ENCODE assay signal across 10 mouse cellular contexts in genomic region chr11:83454548-83454947, GRCm38 (mm10). TPM values are rescaled to one million over a fixed set of nuclear protein-coding genes. Genes with fewer than 3 reads are reported as not detected.
DNase-seq lines count a peak whose midpoint lies in the region; ATAC-seq and TF ChIP-seq lines count a peak whose summit lies in the region.
"Had no signal": no experiment of that assay in that cellular context is flagged by ENCODE, and none has a peak within 500 bp of the region (broad histone marks: within the 10 kb centered on the region; RNA-seq: fewer than 3 reads in every experiment).

No protein-coding gene starts in this region.

- H3K27ac ChIP-seq in spleen, adult 2 months (ENCODE audit: insufficient read depth, low read length) = 0 out of 2 replicates have a peak overlapping the region, but pooled peaks have one; percentile 37
- peak overlapping the region; percentile 36 for H3K27ac ChIP-seq in heart, postnatal 0 days (ENCODE audit: low read depth)
- no peak overlapping the region for H3K27ac ChIP-seq in liver, embryonic 16.5 days (ENCODE audit: low read length)
- no peak overlapping the region for H3K27ac ChIP-seq in left cerebral cortex, adult 2 months
- no peak overlapping the region for H3K27ac ChIP-seq in midbrain, embryonic 13.5 days

- 6% methylated on average over 4 of the region's 4 CpGs for WGBS in spleen, adult 2 months
- WGBS in heart, postnatal 0 days = 6% methylated on average over 4 of the region's 4 CpGs
- 4% methylated on average over 4 of the region's 4 CpGs for WGBS in liver, embryonic 16.5 days (ENCODE audit: insufficient replicate concordance)
- WGBS in midbrain, embryonic 13.5 days = 43% methylated on average over 4 of the region's 4 CpGs

- TF ChIP-seq CTCF in spleen, adult 2 months (IDR thresholded peaks at IDR 0.05; ENCODE audit: extremely low read depth, insufficient read depth, insufficient read length, insufficient replicate concordance) = no peak
- no peak for TF ChIP-seq CTCF in heart, postnatal 0 days (IDR thresholded peaks at IDR 0.05; ENCODE audit: low read depth)
- no peak for TF ChIP-seq CTCF in left cerebral cortex, adult 2 months (IDR thresholded peaks at IDR 0.05)

- H3K9me3 ChIP-seq in heart, postnatal 0 days (replicated peaks; ENCODE audit: control insufficient read depth, low read length) = no peaks in the 10 kb centered on the region
- no peaks in the 10 kb centered on the region for H3K9me3 ChIP-seq in liver, embryonic 16.5 days (replicated peaks; ENCODE audit: control insufficient read depth, low read length)
- no peaks in the 10 kb centered on the region for H3K9me3 ChIP-seq in midbrain, embryonic 13.5 days

- no peaks in the 10 kb centered on the region for H3K4me1 ChIP-seq in spleen, adult 2 months (ENCODE audit: control insufficient read depth, insufficient read depth, insufficient read length)
- H3K4me1 ChIP-seq in heart, postnatal 0 days (ENCODE audit: control insufficient read depth, insufficient read depth) = peaks cover 28% of the 10 kb centered on the region
- peaks cover 11% of the 10 kb centered on the region for H3K4me1 ChIP-seq in liver, embryonic 16.5 days (ENCODE audit: control insufficient read depth, low read depth, low read length)
- peaks cover 14% of the 10 kb centered on the region for H3K4me1 ChIP-seq in midbrain, embryonic 13.5 days (replicated peaks)

- H3K36me3 ChIP-seq in spleen, adult 2 months (ENCODE audit: control insufficient read depth, insufficient read depth, low read length) = no peaks in the 10 kb centered on the region
- no peaks in the 10 kb centered on the region for H3K36me3 ChIP-seq in heart, postnatal 0 days (replicated peaks; ENCODE audit: control insufficient read depth, insufficient read depth, low read length)
- no peaks in the 10 kb centered on the region for H3K36me3 ChIP-seq in liver, embryonic 16.5 days (ENCODE audit: control insufficient read depth, insufficient read depth)
- no peaks in the 10 kb centered on the region for H3K36me3 ChIP-seq in midbrain, embryonic 13.5 days

- TF ChIP-seq POLR2A in spleen, adult 2 months (IDR thresholded peaks at IDR 0.05; ENCODE audit: low read depth, low read length) = no peak

- no peaks in the 10 kb centered on the region for H3K27me3 ChIP-seq in spleen, adult 2 months (ENCODE audit: control insufficient read depth, insufficient read depth, low read length)
- H3K27me3 ChIP-seq in heart, postnatal 0 days (ENCODE audit: control insufficient read depth, insufficient read depth, low read length) = no peaks in the 10 kb centered on the region
- H3K27me3 ChIP-seq in liver, embryonic 16.5 days (ENCODE audit: control insufficient read depth, insufficient read depth, low read depth, low read length) = no peaks in the 10 kb centered on the region
- H3K27me3 ChIP-seq in midbrain, embryonic 13.5 days = 0 out of 2 replicates have a peak, but pooled peaks cover 6% of the 10 kb centered on the region

- no peak overlapping the region for H3K4me3 ChIP-seq in spleen, adult 2 months (ENCODE audit: extremely low read depth, insufficient read depth, insufficient read length)
- H3K4me3 ChIP-seq in heart, postnatal 0 days (ENCODE audit: low read depth, low read length) = no peak overlapping the region
- no peak overlapping the region for H3K4me3 ChIP-seq in liver, embryonic 16.5 days (ENCODE audit: low read depth, low read length)
- no peak overlapping the region for H3K4me3 ChIP-seq in left cerebral cortex, adult 2 months
- H3K4me3 ChIP-seq in midbrain, embryonic 13.5 days (replicated peaks) = no peak overlapping the region

- DNase-seq in spleen, adult 2 months (ENCODE audit: low read depth in 1 of 2, low spot score in 2 of 2) = no peak
- DNase-seq in spleen, postnatal 36 days (ENCODE audit: low spot score in 2 of 2) = no peak
- DNase-seq in heart, postnatal 0 days (ENCODE audit: low spot score) = peak; percentile 46
- no peak for DNase-seq in left cerebral cortex, adult 2 months (ENCODE audit: extremely low spot score in 1 of 2, low spot score in 2 of 2)
- DNase-seq in layer of hippocampus, adult 9-11 months = no peak
- DNase-seq in gastrocnemius, postnatal 4 days (ENCODE audit: low spot score in 2 of 2) = no peak
- DNase-seq: cerebellum, postnatal 36 days had no signal

- ATAC-seq in heart, postnatal 0 days (ENCODE audit: insufficient read depth, low read depth) = peak; percentile 67
- ATAC-seq in liver, embryonic 16.5 days (ENCODE audit: low read depth) = peak; percentile 50; the same call in 1 of the 2 replicates
- no peak for ATAC-seq in midbrain, embryonic 13.5 days

- peak overlapping the region; percentile 38; the same call in 1 of the 2 replicates for H3K4me2 ChIP-seq in heart, postnatal 0 days (ENCODE audit: low read depth, low read length)
- H3K4me2 ChIP-seq in liver, embryonic 16.5 days (ENCODE audit: low read depth, low read length) = no peak overlapping the region
- no peak overlapping the region for H3K4me2 ChIP-seq in midbrain, embryonic 13.5 days (replicated peaks)

- intact Hi-C loops in left cerebral cortex, adult 2 months (cut with DNase I) = no loop called here

- TF ChIP-seq EP300 in heart, postnatal 0 days (IDR thresholded peaks at IDR 0.05; ENCODE audit: low read depth) = no peak

- H3K9ac ChIP-seq in heart, postnatal 0 days (replicated peaks; ENCODE audit: low read depth, low read length) = peak overlapping the region; percentile 4; the same call in 1 of the 2 replicates
- no peak overlapping the region for H3K9ac ChIP-seq in liver, embryonic 16.5 days (ENCODE audit: low read depth, low read length)
- no peak overlapping the region for H3K9ac ChIP-seq in midbrain, embryonic 13.5 days (replicated peaks)

RNA-seq across cellular contexts. Expression of gene Mmp28, which starts 8.3 kb away (rescaled TPM):
- 6.3 and 6.4 TPM in 2 replicates for polyA plus RNA-seq in spleen, adult 2 months (2012; rRNA removed)
- total RNA-seq in heart, postnatal 0 days (2014; rRNA removed; ENCODE audit: low replicate concordance) = 7.8 and 24.7 TPM in 2 replicates
- 3.7 and 4.3 TPM in 2 replicates for polyA plus RNA-seq in heart, postnatal 0 days (2015; fragmentation: Nextera tagmentation; extraction: Ambion mirVana)
- polyA plus RNA-seq in liver, embryonic 16.5 days (2015; fragmentation: Nextera tagmentation; extraction: Ambion mirVana) = 0.37 and 0.42 TPM in 2 replicates
- 1 to 10 TPM; 3.8 to 3.9 TPM for total RNA-seq in left cerebral cortex, adult 2 months (2021)
- total RNA-seq in gastrocnemius, postnatal 4 days (2021) = 1 to 10 TPM; 4.7 to 5.4 TPM
- polyA plus RNA-seq in midbrain, embryonic 13.5 days (2015; fragmentation: Nextera tagmentation; extraction: Ambion mirVana) = 2.5 and 3.6 TPM in 2 replicates

RNA-seq across cellular contexts. Expression of gene 1700020L24Rik, which starts 17.1 kb away (rescaled TPM):
- 1.3 and 2.1 TPM in 2 replicates for polyA plus RNA-seq in spleen, adult 2 months (2012; rRNA removed)
- 4.2 TPM in 1 of 2 replicates, not detected in the other for total RNA-seq in heart, postnatal 0 days (2014; rRNA removed; ENCODE audit: low replicate concordance)
- 0.81 and 1.1 TPM in 2 replicates for polyA plus RNA-seq in heart, postnatal 0 days (2015; fragmentation: Nextera tagmentation; extraction: Ambion mirVana)
- 1.7 and 2.4 TPM in 2 replicates for polyA plus RNA-seq in liver, embryonic 16.5 days (2015; fragmentation: Nextera tagmentation; extraction: Ambion mirVana)
- total RNA-seq in left cerebral cortex, adult 2 months (2021) = not detected
- not detected for total RNA-seq in gastrocnemius, postnatal 4 days (2021)
- polyA plus RNA-seq in midbrain, embryonic 13.5 days (2015; fragmentation: Nextera tagmentation; extraction: Ambion mirVana) = not detected in 2 replicates
- total RNA-seq: heart, postnatal 14 days had no signal

RNA-seq across cellular contexts. Expression of gene Taf15, which starts 18.3 kb away (rescaled TPM):
- 8.9 and 11.0 TPM in 2 replicates for polyA plus RNA-seq in spleen, adult 2 months (2012; rRNA removed)
- 1.6 and 6.0 TPM in 2 replicates for total RNA-seq in heart, postnatal 0 days (2014; rRNA removed; ENCODE audit: low replicate concordance)
- polyA plus RNA-seq in heart, postnatal 0 days (2015; fragmentation: Nextera tagmentation; extraction: Ambion mirVana) = 4.2 and 4.7 TPM in 2 replicates
- 4.1 and 4.2 TPM in 2 replicates for polyA plus RNA-seq in liver, embryonic 16.5 days (2015; fragmentation: Nextera tagmentation; extraction: Ambion mirVana)
- total RNA-seq in left cerebral cortex, adult 2 months (2021) = 10 to 100 TPM; 71.9 to 74.1 TPM
- total RNA-seq in gastrocnemius, postnatal 4 days (2021) = 10 to 100 TPM; 34.6 to 40.1 TPM
- 17.6 and 19.9 TPM in 2 replicates for polyA plus RNA-seq in midbrain, embryonic 13.5 days (2015; fragmentation: Nextera tagmentation; extraction: Ambion mirVana)

RNA-seq across cellular contexts. Expression of gene Gas2l2, which starts 25.3 kb away (rescaled TPM):
- polyA plus RNA-seq in spleen, adult 2 months (2012; rRNA removed) = not detected in 2 replicates
- not detected in 2 replicates for total RNA-seq in heart, postnatal 0 days (2014; rRNA removed; ENCODE audit: low replicate concordance)
- polyA plus RNA-seq in heart, postnatal 0 days (2015; fragmentation: Nextera tagmentation; extraction: Ambion mirVana) = 0.15 TPM in 1 of 2 replicates, not detected in the other
- polyA plus RNA-seq in liver, embryonic 16.5 days (2015; fragmentation: Nextera tagmentation; extraction: Ambion mirVana) = not detected in 2 replicates
- total RNA-seq in left cerebral cortex, adult 2 months (2021) = not detected
- under 1 TPM; 0.15 to 0.34 TPM for total RNA-seq in gastrocnemius, postnatal 4 days (2021)
- 0.17 and 0.23 TPM in 2 replicates for polyA plus RNA-seq in midbrain, embryonic 13.5 days (2015; fragmentation: Nextera tagmentation; extraction: Ambion mirVana)

RNA-seq across cellular contexts. Expression of gene Rasl10b, which starts 45.6 kb away (rescaled TPM):
- polyA plus RNA-seq in spleen, adult 2 months (2012; rRNA removed) = 0.34 and 0.64 TPM in 2 replicates
- 31.1 and 45.3 TPM in 2 replicates for total RNA-seq in heart, postnatal 0 days (2014; rRNA removed; ENCODE audit: low replicate concordance)
- 7.9 and 9.2 TPM in 2 replicates for polyA plus RNA-seq in heart, postnatal 0 days (2015; fragmentation: Nextera tagmentation; extraction: Ambion mirVana)
- 0.02 and 0.07 TPM in 2 replicates for polyA plus RNA-seq in liver, embryonic 16.5 days (2015; fragmentation: Nextera tagmentation; extraction: Ambion mirVana)
- total RNA-seq in left cerebral cortex, adult 2 months (2021) = 100 to 1,000 TPM; 237 to 267 TPM
- total RNA-seq in gastrocnemius, postnatal 4 days (2021) = 1 to 10 TPM; 1.8 to 2.6 TPM
- 12.0 and 21.1 TPM in 2 replicates for polyA plus RNA-seq in midbrain, embryonic 13.5 days (2015; fragmentation: Nextera tagmentation; extraction: Ambion mirVana)

Comparison
In these comparisons a context has a peak if more than half of its experiments do, and no peak if none do; other contexts are left out.
1. H3K27ac ChIP-seq: peak in spleen, adult 2 months (single experiment) and heart, postnatal 0 days (single experiment); none in liver, embryonic 16.5 days (single experiment), left cerebral cortex, adult 2 months (single experiment) and midbrain, embryonic 13.5 days (single experiment).